ENCODE assay signal across 13 mouse cellular contexts in genomic region chr10:94305526-94305925, GRCm38 (mm10). TPM values are rescaled to one million over a fixed set of nuclear protein-coding genes. Genes with fewer than 3 reads are reported as not detected.
DNase-seq lines count a peak whose midpoint lies in the region; ATAC-seq and TF ChIP-seq lines count a peak whose summit lies in the region.
"Had no signal": no experiment of that assay in that cellular context is flagged by ENCODE, and none has a peak within 500 bp of the region (broad histone marks: within the 10 kb centered on the region; RNA-seq: fewer than 3 reads in every experiment).

No protein-coding gene starts in this region.

- no peak for ATAC-seq in CD4-positive, CD25-positive, alpha-beta regulatory T cell, adult 4 months

- no peaks in the 10 kb centered on the region for H3K79me2 ChIP-seq in C2C12 (ENCODE audit: control insufficient read depth, insufficient read depth)

- 63% methylated on average over 5 of the region's 5 CpGs for WGBS in limb, embryonic 10.5 days

- H3K36me3 ChIP-seq in C2C12 (ENCODE audit: control insufficient read depth, insufficient read depth): no peaks in the 10 kb centered on the region
- no peaks in the 10 kb centered on the region for H3K36me3 ChIP-seq in limb, embryonic 10.5 days
- H3K36me3 ChIP-seq: heart, embryonic 13.5 days; neural tube, embryonic 13.5 days had no signal

- H3K4me3 ChIP-seq in C2C12 (ENCODE audit: insufficient read depth, poor library complexity, severe bottlenecking): no peak overlapping the region
- no peak overlapping the region for H3K4me3 ChIP-seq in limb, embryonic 10.5 days
- H3K4me3 ChIP-seq: heart, embryonic 13.5 days; neural tube, embryonic 13.5 days had no signal

- H3ac ChIP-seq in C2C12 (ENCODE audit: control insufficient read depth, insufficient read length, low read depth): no peak overlapping the region

- no peaks in the 10 kb centered on the region for H3K79me3 ChIP-seq in C2C12 (ENCODE audit: low read depth)

- no peak overlapping the region for H3K27ac ChIP-seq in limb, embryonic 10.5 days
- H3K27ac ChIP-seq: heart, embryonic 13.5 days had no signal

- TF ChIP-seq CTCF in C2C12 (IDR thresholded peaks at IDR 0.05; ENCODE audit: control insufficient read depth, insufficient read depth, insufficient read length): no peak

- DNase-seq in kidney, postnatal 14 days: peak; percentile 39
- DNase-seq in kidney, adult 9 months: no peak
- peak; percentile 69 for DNase-seq in NIH3T3 (ENCODE audit: low read depth)
- DNase-seq in limb, embryonic 10.5 days (ENCODE audit: low spot score): peak; percentile 58
- DNase-seq in frontal cortex, postnatal 10 days (ENCODE audit: low spot score in 2 of 2): no peak
- DNase-seq in thymus, postnatal 25 days: no peak
- DNase-seq: cerebellum, adult 18-20 months had no signal

- H3K27me3 ChIP-seq in C2C12 (ENCODE audit: control insufficient read depth, insufficient read depth, insufficient read length): peaks cover 3% of the 10 kb centered on the region
- H3K27me3 ChIP-seq in limb, embryonic 10.5 days (ENCODE audit: low read depth, poor library complexity, severe bottlenecking): peaks cover 7% of the 10 kb centered on the region
- H3K27me3 ChIP-seq: neural tube, embryonic 13.5 days had no signal

- H3K4me1 ChIP-seq in limb, embryonic 10.5 days: no peaks in the 10 kb centered on the region
- H3K4me1 ChIP-seq: heart, embryonic 13.5 days; neural tube, embryonic 13.5 days had no signal

- no peaks in the 10 kb centered on the region for H3K9me3 ChIP-seq in limb, embryonic 10.5 days (replicated peaks)
- H3K9me3 ChIP-seq: heart, embryonic 13.5 days; neural tube, embryonic 13.5 days had no signal

TF ChIP-seq in C2C12, 6 proteins besides CTCF, POLR2A, EP300 and RAD21:
- no peak for TF ChIP-seq USF1 (IDR thresholded peaks at IDR 0.05; ENCODE audit: low read depth)
- TF ChIP-seq MAX (IDR thresholded peaks at IDR 0.05): peak; percentile 26
TF ChIP-seq in C2C12: peak in this region for 1.

RNA-seq across cellular contexts. Expression of gene Tmcc3, which starts 6.2 kb away (rescaled TPM):
- polyA plus RNA-seq in C2C12 (2012; fragmentation: generic; extraction: Trizol): 3.5 TPM
- 3.9 and 5.7 TPM in 2 replicates for polyA plus RNA-seq in limb, embryonic 10.5 days (2016; fragmentation: Nextera tagmentation; extraction: Ambion mirVana)
- polyA plus RNA-seq in CD4-positive, CD25-positive, alpha-beta regulatory T cell, adult 4 months (2017; shearing (Covaris generic)): 1 to 10 TPM; 1.2 to 2.2 TPM

RNA-seq across cellular contexts. Expression of gene Gm4792, which starts 7.0 kb away (rescaled TPM):
- not detected for polyA plus RNA-seq in C2C12 (2012; fragmentation: generic; extraction: Trizol)
- not detected in 2 replicates for polyA plus RNA-seq in limb, embryonic 10.5 days (2016; fragmentation: Nextera tagmentation; extraction: Ambion mirVana)
- not detected for polyA plus RNA-seq in CD4-positive, CD25-positive, alpha-beta regulatory T cell, adult 4 months (2017; shearing (Covaris generic))
- polyA plus RNA-seq: heart, embryonic 13.5 days; large intestine, adult 2 months; lung, embryonic 16.5 days; neural tube, embryonic 13.5 days had no signal

Comparison
In these comparisons a context has a peak if more than half of its experiments do, and no peak if none do; other contexts are left out.
1. DNase-seq: peak in kidney, postnatal 14 days (single experiment), NIH3T3 (single experiment) and limb, embryonic 10.5 days (single experiment); none in kidney, adult 9 months (single experiment), frontal cortex, postnatal 10 days (0 of 2) and thymus, postnatal 25 days (single experiment).